Mouse (Mus musculus): ENCODE results near the gene Frmd4a.

Frmd4a gene

DNA sequence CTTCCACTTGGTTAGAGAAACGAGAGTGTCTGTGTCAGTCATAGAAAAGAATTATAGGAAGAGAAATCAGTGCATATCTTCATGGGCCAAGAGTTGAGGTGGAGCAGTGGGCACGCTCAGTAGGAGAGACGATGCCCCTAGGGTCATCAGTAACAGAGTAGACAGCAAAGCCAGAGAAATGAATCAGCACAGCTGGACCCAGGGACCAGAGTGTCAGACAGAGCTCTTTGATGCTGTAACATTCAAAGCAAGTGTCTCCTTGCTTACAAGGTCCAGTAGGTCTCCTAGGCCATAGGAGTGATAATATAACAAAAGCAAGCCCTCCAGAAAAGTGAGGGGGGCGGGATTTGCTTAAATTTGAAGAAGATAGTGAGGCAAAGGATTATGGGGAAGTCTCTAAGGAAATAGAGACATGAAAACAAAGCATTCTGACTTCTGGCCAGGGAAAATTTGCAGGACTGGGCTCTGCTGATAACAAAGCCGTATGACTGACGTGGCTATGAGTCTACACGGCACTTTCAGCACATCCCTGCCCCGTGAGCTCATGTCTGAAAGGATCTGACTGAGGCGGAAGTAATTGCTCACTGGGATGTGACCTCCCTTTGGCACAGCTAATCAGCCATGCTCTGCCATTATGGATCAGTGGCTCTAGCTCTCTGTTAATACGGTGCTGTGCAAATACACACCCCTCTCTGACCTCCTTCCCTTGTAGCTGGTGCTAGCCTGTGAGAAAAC lies 243.0 kb downstream of the Frmd4a start:
- ATAC-seq (ENCODE audit: insufficient number of reproducible peaks, low FRiP score, low TSS enrichment), result no peak

DNA sequence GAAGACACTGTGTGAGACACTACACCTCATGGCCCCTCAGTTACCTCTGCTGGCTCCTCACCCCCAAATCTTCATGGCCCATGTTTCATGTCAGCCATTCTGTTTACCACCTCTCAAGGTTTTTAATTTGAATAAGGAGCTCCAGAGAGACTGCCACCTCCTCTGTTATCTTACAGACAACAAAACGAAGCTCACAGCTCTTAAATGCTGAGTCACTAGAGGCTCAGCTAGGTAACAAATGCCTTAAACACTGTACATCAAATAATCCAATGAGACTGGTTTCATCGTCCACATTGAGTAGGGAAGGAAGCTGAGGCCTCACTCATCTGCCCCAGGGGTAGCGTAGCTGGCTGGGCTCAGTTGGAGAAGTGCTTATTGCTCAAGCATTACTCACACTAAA lies 245.2 kb downstream of the Frmd4a start:
- ATAC-seq (ENCODE audit: insufficient number of reproducible peaks, low FRiP score, low TSS enrichment), result no peak

DNA sequence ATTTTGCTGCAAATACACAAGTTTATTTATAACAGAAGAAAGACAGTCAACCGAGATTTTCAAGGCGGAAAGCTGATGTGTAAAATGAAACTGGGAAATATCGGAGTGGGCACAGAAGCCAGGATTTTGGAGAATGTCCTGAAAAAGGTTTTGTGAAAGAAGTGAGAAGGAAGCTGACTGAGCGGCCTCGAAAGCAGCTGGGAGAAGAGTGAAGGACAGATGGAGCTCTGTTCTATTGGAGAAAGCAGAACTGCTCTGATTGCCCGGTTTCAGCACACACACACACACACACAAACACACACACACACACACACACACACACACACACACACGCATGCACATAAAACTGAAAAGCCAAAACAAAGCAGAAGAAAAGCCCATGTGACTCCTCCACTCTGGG lies 249.9 kb downstream of the Frmd4a start:
- no peak for ATAC-seq (ENCODE audit: insufficient number of reproducible peaks, low FRiP score, low TSS enrichment)

DNA sequence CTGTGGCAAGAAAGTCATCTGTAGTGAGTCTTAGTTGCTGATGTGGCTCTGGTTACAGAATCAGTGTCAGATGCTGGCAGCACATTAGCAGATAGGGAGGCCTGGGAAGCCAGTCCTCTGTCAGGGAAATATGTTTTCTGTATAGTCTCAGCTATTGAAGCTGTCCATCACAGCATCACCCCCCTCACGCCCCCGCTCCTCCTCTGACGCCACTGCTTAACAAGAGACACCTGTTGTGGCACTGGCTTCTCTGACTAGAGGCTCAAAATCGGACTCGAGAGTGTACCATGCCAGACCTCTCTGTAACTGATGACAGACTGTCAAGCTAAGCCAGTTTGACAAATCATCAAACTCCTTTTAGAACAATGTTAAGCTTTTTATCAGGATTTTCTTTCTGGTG lies 265.3 kb downstream of the Frmd4a start:
- no peak for ATAC-seq (ENCODE audit: insufficient number of reproducible peaks, low FRiP score, low TSS enrichment)

DNA sequence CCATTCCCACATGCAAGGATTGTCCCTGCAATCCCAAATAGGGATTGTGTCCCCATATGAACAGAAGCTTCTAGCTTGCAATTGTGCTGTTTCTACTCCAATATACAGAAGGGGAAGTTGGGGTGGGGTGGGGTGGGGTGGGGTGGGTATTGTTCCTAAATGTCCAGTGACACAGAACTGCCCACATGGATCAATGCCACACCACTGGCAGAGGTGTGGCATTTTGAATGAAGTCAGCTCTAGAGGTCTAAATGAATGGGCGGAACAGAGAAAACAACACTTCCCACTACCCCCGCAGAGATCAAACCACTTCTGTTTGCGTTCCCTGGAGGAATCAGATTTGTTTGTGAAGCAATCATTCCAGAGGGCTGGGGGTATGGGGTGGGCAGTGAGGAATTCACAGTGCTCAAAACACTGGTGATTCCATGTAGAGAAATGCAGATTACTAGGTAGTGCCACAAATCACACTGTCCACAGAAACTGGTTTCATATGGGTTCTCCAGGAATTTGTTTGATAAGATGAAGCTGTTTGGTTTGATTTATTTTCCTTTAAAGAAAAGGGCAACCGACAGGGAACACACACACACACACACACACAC lies 268.3 kb downstream of the Frmd4a start:
- ATAC-seq (ENCODE audit: insufficient number of reproducible peaks, low FRiP score, low TSS enrichment), result no peak

DNA sequence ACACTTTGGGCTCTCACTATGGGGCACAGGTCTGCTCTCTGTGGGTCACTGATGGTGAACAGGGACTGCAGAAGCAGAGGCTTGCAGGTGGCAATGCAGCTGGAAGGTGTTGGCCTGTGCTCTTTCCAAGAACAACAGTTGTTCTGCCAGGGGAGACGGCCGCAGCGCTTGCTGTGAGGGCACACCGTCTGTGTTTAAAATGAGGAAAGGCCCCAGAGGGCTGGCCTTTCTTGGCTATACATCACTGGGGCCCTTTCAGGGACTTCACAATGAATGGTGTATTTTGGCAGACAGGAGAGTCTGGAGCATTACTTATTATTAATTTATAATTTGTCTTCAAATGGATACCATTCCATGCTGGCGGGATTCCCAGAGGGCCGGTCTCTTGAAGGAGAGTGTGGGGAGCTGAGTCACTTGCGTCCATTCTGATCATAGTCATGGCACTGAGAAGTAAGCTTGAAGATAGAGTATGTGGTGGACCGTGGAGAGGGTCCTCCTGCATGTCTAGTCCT lies 268.9 kb downstream of the Frmd4a start:
- no peak for ATAC-seq (ENCODE audit: insufficient number of reproducible peaks, low FRiP score, low TSS enrichment)

DNA sequence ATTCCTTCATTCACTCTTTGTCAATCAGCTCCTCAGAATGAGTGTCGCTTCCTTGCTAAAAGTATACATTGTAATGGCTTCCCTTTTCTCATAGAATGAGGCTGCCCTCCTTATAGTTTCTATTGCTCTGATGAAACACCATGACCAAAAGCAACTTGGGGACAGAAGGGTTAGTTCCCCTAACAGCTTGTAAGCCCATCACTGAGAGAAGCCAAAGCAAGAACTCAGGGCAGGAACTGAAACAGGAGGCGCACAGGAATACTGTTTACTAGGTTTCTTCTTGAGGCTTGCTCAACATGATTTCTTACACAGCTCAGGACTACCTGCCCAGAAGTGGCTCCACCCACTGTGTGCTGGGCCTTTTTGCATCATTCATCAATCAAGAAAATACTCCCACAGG lies 273.0 kb downstream of the Frmd4a start:
- ATAC-seq (ENCODE audit: insufficient number of reproducible peaks, low FRiP score, low TSS enrichment), result no peak

DNA sequence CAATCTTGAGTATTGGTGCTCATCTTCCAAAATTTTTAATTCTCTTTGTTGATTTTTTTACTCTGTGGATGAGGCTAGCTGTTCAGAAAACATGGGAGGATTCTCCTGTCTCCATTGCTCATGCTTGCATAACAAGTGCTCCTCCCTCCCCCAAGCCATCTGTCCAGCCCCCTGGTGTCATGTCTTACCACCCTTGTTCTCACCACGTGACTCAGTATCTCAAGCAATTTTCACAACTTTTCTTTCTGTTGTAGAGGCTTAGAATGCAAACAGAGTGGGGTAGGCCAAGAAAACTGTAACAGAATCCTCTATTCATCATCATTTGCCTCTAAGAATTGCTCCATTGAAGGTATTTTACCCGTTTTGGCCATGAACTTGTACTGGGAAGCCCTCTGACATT lies 273.6 kb downstream of the Frmd4a start:
- no peak for ATAC-seq (ENCODE audit: insufficient number of reproducible peaks, low FRiP score, low TSS enrichment)

DNA sequence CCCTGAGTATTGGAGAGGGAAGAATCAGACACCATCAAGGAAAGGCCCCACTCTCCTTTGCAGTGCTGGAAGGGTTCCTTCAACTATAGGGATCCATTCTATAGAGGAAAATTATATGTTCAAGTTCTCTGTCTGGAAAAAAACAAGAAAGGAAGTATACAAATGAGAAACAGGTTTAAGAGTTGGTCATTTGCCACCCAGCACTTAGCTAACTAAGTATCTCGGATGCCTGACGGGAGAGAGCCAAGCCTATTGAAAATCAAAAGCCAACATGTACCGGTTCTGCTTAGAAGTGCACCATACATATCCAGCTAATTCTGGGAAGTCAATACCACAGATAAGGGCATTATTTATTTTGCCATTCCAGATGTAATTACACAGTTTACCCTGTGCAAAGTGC lies 274.2 kb downstream of the Frmd4a start:
- ATAC-seq (ENCODE audit: insufficient number of reproducible peaks, low FRiP score, low TSS enrichment), result no peak

DNA sequence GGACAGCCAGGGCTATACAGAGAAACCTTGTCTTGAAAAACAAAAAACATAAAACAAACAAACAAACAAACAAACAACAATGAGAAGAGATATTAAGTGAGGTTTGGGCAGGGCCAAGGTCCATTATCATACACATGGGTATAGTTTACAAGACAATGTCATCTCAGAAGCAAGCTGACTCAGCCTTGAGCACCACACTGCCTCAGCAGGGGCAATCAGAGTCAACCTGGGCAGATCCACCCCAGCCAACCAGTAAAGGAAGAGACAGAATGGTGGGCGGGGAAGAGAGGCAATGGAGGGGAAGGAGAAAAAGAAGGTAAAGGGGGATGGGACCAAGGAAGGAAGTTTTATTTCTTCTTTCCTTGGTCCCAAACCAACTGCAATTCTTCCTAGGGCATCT lies 276.2 kb downstream of the Frmd4a start:
- no peak for ATAC-seq (ENCODE audit: insufficient number of reproducible peaks, low FRiP score, low TSS enrichment)

DNA sequence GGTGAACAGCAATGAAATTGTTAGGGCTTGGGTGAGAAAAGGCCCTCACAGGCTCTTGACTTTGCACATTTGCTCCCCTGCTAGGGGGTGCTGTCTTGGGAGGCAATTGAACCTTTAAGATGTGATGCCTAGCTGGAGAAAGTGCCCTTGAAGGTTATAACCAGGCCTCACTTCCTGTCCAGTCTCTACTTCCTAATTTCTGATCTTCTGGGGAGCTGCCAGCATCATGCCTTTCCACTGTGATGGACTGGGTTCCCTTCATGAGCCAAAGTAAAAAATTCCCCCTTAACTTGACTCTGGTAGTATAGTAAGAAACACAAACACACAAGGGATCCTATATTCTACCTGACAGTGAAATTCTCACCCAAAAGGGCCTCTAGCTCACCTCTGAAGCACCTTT lies 278.1 kb downstream of the Frmd4a start:
- ATAC-seq (ENCODE audit: insufficient number of reproducible peaks, low FRiP score, low TSS enrichment), result no peak

DNA sequence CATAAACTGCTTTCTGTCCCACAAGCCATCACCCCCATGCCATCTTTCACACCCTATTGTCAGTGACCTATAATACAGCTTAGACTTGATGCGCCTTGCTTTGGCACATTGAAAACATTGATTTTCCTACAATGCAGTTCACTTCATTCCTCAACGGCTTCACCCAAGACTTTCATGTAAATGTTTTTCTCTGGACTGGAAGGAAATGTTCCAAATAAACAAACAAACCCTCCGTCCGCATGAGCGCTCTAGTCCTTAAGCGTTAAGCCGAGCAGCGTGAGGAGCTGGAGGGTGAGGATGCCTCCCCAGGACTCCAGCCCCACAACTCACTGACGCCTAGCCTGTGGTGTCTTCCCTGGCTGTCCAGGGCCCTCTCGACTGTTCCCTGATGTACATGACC lies 279.4 kb downstream of the Frmd4a start:
- no peak for ATAC-seq (ENCODE audit: insufficient number of reproducible peaks, low FRiP score, low TSS enrichment)

DNA sequence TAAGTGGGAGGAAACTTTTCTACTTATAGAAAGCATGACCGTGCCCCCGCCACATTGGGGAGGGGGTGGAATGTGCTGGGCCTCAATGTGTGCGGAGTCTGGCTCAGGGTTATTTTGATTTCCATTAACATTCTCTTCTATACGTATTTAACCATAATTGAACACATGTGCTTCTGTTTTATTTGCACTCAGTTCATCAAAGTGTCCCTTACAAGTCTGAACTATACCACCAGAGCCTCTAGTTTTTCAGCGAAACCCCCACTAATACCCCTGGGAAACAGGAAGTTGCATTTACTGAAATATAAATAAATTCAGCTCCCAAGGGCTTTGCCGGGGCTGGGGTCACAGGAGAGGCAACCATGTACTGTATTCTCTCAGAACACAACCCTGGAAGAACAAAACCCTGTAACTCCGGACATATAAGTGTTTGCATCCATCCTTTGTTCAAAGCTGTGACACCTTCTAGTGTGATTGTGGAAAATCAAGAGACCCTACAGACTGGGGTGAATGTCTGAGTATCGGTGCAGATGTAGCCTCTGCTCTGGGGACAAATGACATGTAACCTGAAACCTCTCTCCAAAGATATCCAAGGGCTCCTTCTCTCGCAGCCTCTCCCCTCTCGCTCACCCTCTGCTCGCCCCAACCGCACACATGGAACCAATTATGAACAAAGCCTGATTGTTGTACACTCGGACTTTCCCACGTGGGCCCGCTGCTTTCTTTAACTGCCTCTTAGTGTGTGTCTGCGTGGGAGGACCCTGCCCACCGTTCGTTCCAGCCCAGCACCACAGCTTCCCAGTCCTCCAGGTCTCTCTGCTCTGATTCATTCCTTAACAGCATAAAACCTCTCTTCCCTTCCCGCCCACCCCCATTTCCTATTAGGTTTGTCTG lies 281.1 kb downstream of the Frmd4a start:
- no peak for ATAC-seq (ENCODE audit: insufficient number of reproducible peaks, low FRiP score, low TSS enrichment)

DNA sequence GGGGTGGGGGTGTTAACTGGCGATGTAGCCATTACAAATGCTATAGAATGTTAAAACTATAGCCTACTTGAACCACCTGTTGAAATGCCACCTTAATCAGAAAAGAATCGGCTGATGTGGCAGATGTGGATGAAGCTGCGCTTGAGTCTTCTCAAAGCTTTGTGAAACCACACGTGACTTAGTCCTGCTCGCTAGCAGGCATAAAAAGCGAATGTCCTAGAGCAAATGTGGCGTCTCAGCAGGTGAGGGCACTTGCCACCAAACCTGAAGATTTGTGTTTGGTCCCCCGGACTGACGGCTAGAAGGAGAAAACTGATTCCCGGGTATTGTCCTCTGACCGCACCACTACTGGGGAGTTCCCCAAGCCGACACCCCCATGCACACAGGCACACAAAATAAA lies 282.1 kb downstream of the Frmd4a start:
- ATAC-seq (ENCODE audit: insufficient number of reproducible peaks, low FRiP score, low TSS enrichment), result no peak

DNA sequence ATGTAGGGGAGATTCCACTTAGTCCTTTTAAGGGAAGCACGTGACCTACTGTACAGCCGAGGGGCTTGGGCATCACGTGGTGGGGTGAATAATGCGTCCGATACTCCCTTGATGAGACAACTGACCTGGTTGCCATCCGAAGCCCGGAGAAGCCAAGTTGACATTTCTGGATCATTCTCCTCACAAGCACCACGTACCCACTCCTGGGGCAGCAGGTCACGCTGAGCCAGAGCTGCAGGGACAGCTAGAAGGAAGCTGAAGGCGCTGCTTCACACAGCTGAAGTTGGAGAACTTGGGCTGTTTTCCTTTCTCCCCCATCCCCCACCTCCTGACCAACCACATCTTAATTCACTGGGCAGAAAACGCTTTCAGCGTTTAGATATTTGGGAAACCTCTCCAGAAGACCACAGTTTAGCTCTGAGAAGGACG lies 282.9 kb downstream of the Frmd4a start:
- ATAC-seq (ENCODE audit: insufficient number of reproducible peaks, low FRiP score, low TSS enrichment), result no peak

DNA sequence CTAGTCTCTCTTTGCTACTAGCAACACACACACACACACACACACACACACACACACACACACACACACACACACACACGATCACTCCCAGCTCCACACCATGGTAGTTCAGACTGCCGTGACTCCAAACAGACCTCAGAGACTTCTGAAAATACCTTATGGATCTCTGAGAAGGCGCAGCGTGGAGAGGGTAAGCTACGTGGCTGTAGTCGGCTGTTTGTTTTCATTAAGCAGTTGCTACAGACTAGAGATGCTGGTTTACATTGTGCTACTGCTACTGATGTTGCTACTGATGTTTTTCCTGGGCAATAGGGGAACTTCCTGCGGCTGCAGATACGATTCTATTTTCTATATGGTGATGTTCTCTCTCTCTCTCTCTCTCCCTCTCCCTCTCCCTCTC lies 283.3 kb downstream of the Frmd4a start:
- ATAC-seq (ENCODE audit: insufficient number of reproducible peaks, low FRiP score, low TSS enrichment), result no peak

DNA sequence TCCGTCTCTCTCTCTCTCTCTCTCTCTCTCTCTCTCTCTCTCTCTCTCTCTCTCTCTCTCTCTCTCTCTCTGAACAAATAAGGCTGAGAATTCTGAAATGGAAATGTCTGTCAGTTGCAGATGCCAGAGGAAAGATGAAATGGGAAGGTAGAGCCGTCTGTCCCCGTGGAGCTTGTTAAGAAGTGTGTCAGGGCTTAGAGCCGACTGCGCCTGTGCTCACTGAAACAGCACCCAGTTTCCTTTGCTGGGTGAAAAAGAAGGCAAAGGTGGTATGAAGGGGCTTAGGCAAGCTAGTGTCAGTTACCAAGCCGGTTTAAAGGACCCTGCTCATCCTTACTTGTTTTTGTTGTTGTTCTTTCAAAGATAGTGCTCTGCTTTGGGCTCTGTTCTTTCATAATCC lies 283.7 kb downstream of the Frmd4a start:
- peak; percentile 24; the same call in 1 of the 2 replicates for ATAC-seq (ENCODE audit: insufficient number of reproducible peaks, low FRiP score, low TSS enrichment)

DNA sequence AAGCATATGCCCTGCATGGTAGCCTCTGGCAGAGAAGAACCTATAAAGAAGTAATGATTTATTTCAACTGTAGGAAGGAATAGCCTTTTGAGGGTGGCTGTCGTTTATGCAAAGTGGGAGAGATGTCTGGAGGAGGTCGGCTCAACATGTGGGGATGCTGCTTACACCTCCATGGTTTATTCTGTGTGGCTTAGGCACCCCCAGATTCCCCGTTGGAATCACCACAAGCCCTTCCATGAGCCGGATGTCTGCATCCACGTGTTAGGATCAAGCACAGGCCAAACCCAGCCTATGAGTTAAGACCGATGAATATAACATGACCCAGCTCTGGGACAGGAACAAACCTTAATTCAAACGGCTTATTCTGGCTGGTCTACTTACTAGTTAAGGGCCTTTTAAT lies 284.2 kb downstream of the Frmd4a start:
- ATAC-seq (ENCODE audit: insufficient number of reproducible peaks, low FRiP score, low TSS enrichment), result no peak

DNA sequence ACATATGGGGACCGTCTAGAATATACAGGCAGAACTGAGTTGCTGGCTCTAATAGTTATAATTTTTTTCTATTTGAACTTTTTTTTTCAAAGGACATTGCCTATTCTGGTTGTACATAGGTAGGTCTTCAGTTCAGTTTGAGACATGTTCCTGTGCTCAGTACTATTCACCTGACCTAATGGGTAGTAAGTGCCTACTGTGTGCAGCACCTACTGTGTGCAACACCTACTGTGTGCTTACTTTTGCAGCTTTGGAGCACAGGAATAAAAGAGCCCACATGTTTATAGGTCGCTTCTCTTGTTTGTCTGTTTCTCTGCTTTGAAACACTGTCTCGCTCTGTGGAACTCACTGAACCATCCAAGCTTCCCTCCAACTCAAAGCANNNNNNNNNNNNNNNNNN lies 284.6 kb downstream of the Frmd4a start:
- ATAC-seq (ENCODE audit: insufficient number of reproducible peaks, low FRiP score, low TSS enrichment), result no peak

DNA sequence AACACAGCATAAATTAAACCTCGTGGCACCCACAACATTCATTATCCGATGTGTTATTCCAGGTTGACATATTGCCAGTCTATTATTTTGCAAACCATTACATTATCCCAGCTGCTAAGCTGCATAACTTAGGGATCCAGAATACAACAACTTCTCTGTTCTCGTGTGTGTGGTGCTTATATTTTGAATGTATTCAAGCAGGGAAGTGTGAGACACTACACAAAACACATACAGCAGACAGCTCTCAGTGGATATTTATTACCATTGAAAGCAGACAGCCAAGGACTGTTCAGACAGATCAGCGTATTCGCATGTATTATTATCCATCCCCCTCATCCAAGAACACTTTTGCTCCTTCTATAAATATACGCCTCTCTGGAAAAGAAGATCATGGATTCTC lies 289.6 kb downstream of the Frmd4a start:
- no peak for ATAC-seq (ENCODE audit: insufficient number of reproducible peaks, low FRiP score, low TSS enrichment)

DNA sequence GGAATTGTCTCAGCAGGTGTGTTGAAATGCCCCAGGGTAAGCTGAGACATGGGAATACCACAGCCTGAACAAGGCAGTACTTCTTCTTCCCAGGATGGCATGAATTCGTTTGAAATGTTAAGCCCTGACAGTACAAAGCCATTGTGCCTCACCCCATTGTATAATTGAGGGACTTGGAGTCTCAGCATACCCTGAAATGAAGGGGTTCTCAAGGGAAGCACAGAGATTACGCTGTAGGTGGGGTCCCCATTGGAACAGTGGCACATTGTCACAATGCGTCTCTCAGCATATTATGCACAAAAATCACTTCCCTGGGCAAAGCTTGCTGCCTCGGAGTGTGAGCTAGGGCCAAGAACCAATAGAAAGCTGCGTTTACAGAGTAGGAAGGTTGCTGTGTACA lies 297.0 kb downstream of the Frmd4a start:
- no peak for ATAC-seq (ENCODE audit: insufficient number of reproducible peaks, low FRiP score, low TSS enrichment)
